Mouse (Mus musculus) heart, postnatal 10 days (tissue): ENCODE results near the gene Tnfrsf4. TPM values are rescaled to one million over a fixed set of nuclear protein-coding genes. Genes with fewer than 3 reads are reported as not detected.

Experiments
- DNase-seq, 2 experiments: peaks; one replicate each; pipeline ENCODE4 v3.0.0; 2021
- intact Hi-C: fragments of 180-260 bp; cut with DNase I; formaldehyde crosslinking; loops from one replicate; pipeline ENCODE4 v1.15.1; 2025
- microRNA-seq, 2 experiments: library from miRNA; unstranded; fragments of <30 nt; microRNA quantifications; one replicate each; pipeline ENCODE4 v1.2.0; 2022
- total RNA-seq, 2 experiments: library from RNA; stranded (reverse); gene quantifications; 2 replicates each; pipeline ENCODE4 v1.2.3; 2021

Gene Tnfrsf4
- total RNA-seq, 2 experiments from 2014 or later = 0.62 to 0.93 TPM

- peak; percentile 30 to 32 for DNase-seq
- intact Hi-C loops = no loop called here
Measured at GRCm38 (mm10) chr4:156064510-156064897, 50.9 kb downstream of the Tnfrsf4 start.

GRCm38 (mm10) chr4:156065156-156065894 is 51.7 kb downstream of the Tnfrsf4 start:
- DNase-seq = no peak
- intact Hi-C loops = no loop called here

Small RNA genes lying within 50 kb of the gene (microRNA-seq; reads per million reads assigned to microRNA genes)
- gene Mir200a = 7.1 to 9.4 reads per million in 2 experiments
- 33.0 to 64.9 reads per million in 2 experiments for gene Mir200b
- 39.1 to 54.2 reads per million in 2 experiments for gene Mir429

Other genes starting within 250 kb of the Tnfrsf4 start
- gene Vwa1, start 239.1 kb upstream of the Tnfrsf4 start, total RNA-seq = 10 to 100 TPM; 14.0 to 15.8 TPM
- gene Tmem88b, start 228.0 kb upstream of the Tnfrsf4 start, total RNA-seq = 1 to 10 TPM; 2.0 to 2.3 TPM
- not detected for gene Ankrd65, start 223.4 kb upstream of the Tnfrsf4 start, total RNA-seq
- gene Mrpl20, start 211.0 kb upstream of the Tnfrsf4 start, total RNA-seq = 10 to 100 TPM; 77.2 to 83.5 TPM
- 10 to 100 TPM; 49.9 to 50.6 TPM for gene Ccnl2, start 201.4 kb upstream of the Tnfrsf4 start, total RNA-seq
- 10 to 100 TPM; 84.8 to 91.3 TPM for gene Aurkaip1, start 182.6 kb upstream of the Tnfrsf4 start, total RNA-seq
- gene Mxra8, start 174.2 kb upstream of the Tnfrsf4 start, total RNA-seq = 10 to 100 TPM; 66.0 to 66.1 TPM
- gene Dvl1, start 166.4 kb upstream of the Tnfrsf4 start, total RNA-seq = 10 to 100 TPM; 35.3 to 36.0 TPM
- under 1 TPM; 0.20 to 0.34 TPM for gene Tas1r3, start 150.5 kb upstream of the Tnfrsf4 start, total RNA-seq
- 10 to 100 TPM in 1 of 2 experiments, 1 to 10 TPM in 1; 7.9 to 10.6 TPM for gene Cptp, start 144.4 kb upstream of the Tnfrsf4 start, total RNA-seq
- 10 to 100 TPM; 16.6 to 20.9 TPM for gene Ints11, start 144.3 kb upstream of the Tnfrsf4 start, total RNA-seq
- gene Pusl1, start 122.1 kb upstream of the Tnfrsf4 start, total RNA-seq = 10 to 100 TPM; 18.1 to 19.1 TPM
- gene Acap3, start 122.0 kb upstream of the Tnfrsf4 start, total RNA-seq = 10 to 100 TPM; 20.3 to 21.7 TPM
- 10 to 100 TPM; 62.4 to 66.9 TPM for gene Ube2j2, start 70.0 kb upstream of the Tnfrsf4 start, total RNA-seq
- gene C1qtnf12, start 51.5 kb upstream of the Tnfrsf4 start, total RNA-seq = 10 to 100 TPM; 17.8 to 24.8 TPM
- 1 to 10 TPM; 3.4 to 3.7 TPM for gene B3galt6, start 21.2 kb upstream of the Tnfrsf4 start, total RNA-seq
- gene Sdf4, start 21.0 kb upstream of the Tnfrsf4 start, total RNA-seq = 100 to 1,000 TPM; 105 to 108 TPM
- under 1 TPM in 1 of 2 experiments, not detected in 1; 0.29 TPM for gene Tnfrsf18, start 12.3 kb downstream of the Tnfrsf4 start, total RNA-seq
- not detected for gene Ttll10, start 45.6 kb downstream of the Tnfrsf4 start, total RNA-seq
- gene 9430015G10Rik, start 96.1 kb downstream of the Tnfrsf4 start, total RNA-seq = 1 to 10 TPM; 5.6 to 6.1 TPM
- gene Rnf223, start 116.7 kb downstream of the Tnfrsf4 start, total RNA-seq = not detected
- 100 to 1,000 TPM in 1 of 2 experiments, 10 to 100 TPM in 1; 92.1 to 104 TPM for gene Agrn, start 183.6 kb downstream of the Tnfrsf4 start, total RNA-seq
- 1 to 10 TPM; 1.3 TPM for gene Isg15, start 187.0 kb downstream of the Tnfrsf4 start, total RNA-seq
- gene AW011738, start 189.5 kb downstream of the Tnfrsf4 start, total RNA-seq = 1 to 10 TPM; 6.1 to 8.2 TPM
- gene Perm1, start 202.0 kb downstream of the Tnfrsf4 start, total RNA-seq = 100 to 1,000 TPM; 138 to 156 TPM
- 1 to 10 TPM; 8.5 to 9.2 TPM for gene Plekhn1, start 221.0 kb downstream of the Tnfrsf4 start, total RNA-seq
- gene Noc2l, start 222.2 kb downstream of the Tnfrsf4 start, total RNA-seq = 10 to 100 TPM; 22.7 to 23.2 TPM
- under 1 TPM in 1 of 2 experiments, not detected in 1; 0.36 TPM for gene Samd11, start 241.8 kb downstream of the Tnfrsf4 start, total RNA-seq